Comparison of ENCODE assay signal across 8 mouse cellular contexts in the genomic region with DNA sequence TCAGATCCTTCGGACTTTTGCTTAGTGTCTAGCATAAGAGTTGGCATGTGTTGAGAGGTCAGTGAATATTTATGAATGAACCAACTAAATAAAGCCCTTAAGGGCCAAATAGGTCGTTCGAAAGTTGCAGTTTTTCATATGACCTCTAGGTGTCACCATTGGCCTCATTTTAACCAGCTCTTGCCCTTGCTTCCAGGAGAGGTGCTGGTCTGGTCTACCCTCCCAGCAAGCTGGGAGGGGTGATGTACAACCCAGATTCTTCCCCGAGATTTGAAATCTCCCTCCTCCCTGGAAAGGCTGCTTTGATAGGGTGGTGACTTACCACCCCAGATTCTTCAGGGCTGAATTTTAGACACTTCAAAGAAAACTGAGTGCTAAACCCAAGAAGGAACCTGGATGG. TPM values are rescaled to one million over a fixed set of nuclear protein-coding genes. Genes with fewer than 3 reads are reported as not detected.
DNase-seq lines count a peak whose midpoint lies in the region; TF ChIP-seq lines count a peak whose summit lies in the region.

No protein-coding gene starts in this region.

- TF ChIP-seq CTCF in E14TG2a.4 (conservative IDR thresholded peaks at IDR 0.05; ENCODE audit: low read length): peak; percentile 73
- TF ChIP-seq CTCF in lung, adult 2 months (IDR thresholded peaks at IDR 0.05; ENCODE audit: insufficient read depth, low read length): peak; percentile 66

- WGBS in lung, adult 2 months: under 1% methylated on average over 4 of the region's 4 CpGs

- DNase-seq in layer of hippocampus, postnatal 10 days (ENCODE audit: low spot score in 2 of 2): peak; percentile 26 to 36
- no peak for DNase-seq in layer of hippocampus, adult 9-11 months
- peak; percentile 63 for DNase-seq in c-Kit-negative CD71-positive TER-119-positive erythroid progenitor cells, embryonic 14.5 days (ENCODE audit: low read depth, low spot score)
- peak; percentile 83 for DNase-seq in forelimb bud, embryonic 11.5 days (ENCODE audit: low read depth, low spot score)
- DNase-seq in lung, adult 2 months: peak; percentile 20
- peak; percentile 84 for DNase-seq in splenic B cell, adult 2 months (ENCODE audit: low read depth, low spot score)
- no peak for DNase-seq in urinary bladder, postnatal 10 days (ENCODE audit: low spot score)

- no peaks in the 10 kb centered on the region for H3K9me3 ChIP-seq in E14TG2a.4 (ENCODE audit: low read length)

- H3K4me3 ChIP-seq in E14TG2a.4 (replicated peaks; ENCODE audit: low read length): no peak overlapping the region
- no peak overlapping the region for H3K4me3 ChIP-seq in lung, adult 2 months (replicated peaks; ENCODE audit: extremely low read depth, low read depth, low read length)

- H3K4me1 ChIP-seq in E14TG2a.4 (replicated peaks; ENCODE audit: low read depth, low read length): peaks cover 47% of the 10 kb centered on the region
- no peaks in the 10 kb centered on the region for H3K4me1 ChIP-seq in lung, adult 2 months (ENCODE audit: control insufficient read depth, insufficient read depth, low read length)

- no peaks in the 10 kb centered on the region for H3K36me3 ChIP-seq in E14TG2a.4 (ENCODE audit: insufficient read depth, low read length)
- no peaks in the 10 kb centered on the region for H3K36me3 ChIP-seq in splenic B cell, adult 2 months (ENCODE audit: control insufficient read depth, insufficient read depth, low read length, poor library complexity, severe bottlenecking)

- no peak for TF ChIP-seq POLR2A in lung, adult 2 months (IDR thresholded peaks at IDR 0.05; ENCODE audit: borderline replicate concordance, extremely low read depth, low read depth, low read length)

- H3K27me3 ChIP-seq in E14TG2a.4 (ENCODE audit: insufficient read depth, low read length): no peaks in the 10 kb centered on the region
- H3K27me3 ChIP-seq in splenic B cell, adult 2 months (ENCODE audit: control insufficient read depth, insufficient read depth, low read length, poor library complexity, severe bottlenecking): no peaks in the 10 kb centered on the region

RNA-seq across cellular contexts. Expression of a gene that starts 6.3 kb away (rescaled TPM):
- total RNA-seq in layer of hippocampus, postnatal 10 days (2021): 1 to 10 TPM; 1.1 TPM
- polyA plus RNA-seq in lung, adult 2 months (2012; rRNA removed): 0.53 and 0.69 TPM in 2 replicates

RNA-seq across cellular contexts. Expression of a gene that starts 20.3 kb away (rescaled TPM):
- total RNA-seq in layer of hippocampus, postnatal 10 days (2021): 1 to 10 TPM; 2.1 to 2.9 TPM
- 7.5 and 7.6 TPM in 2 replicates for polyA plus RNA-seq in lung, adult 2 months (2012; rRNA removed)

RNA-seq across cellular contexts. Expression of a gene that starts 20.4 kb away (rescaled TPM):
- total RNA-seq in layer of hippocampus, postnatal 10 days (2021): 10 to 100 TPM; 14.9 to 15.3 TPM
- polyA plus RNA-seq in lung, adult 2 months (2012; rRNA removed): 17.4 and 22.1 TPM in 2 replicates

RNA-seq across cellular contexts. Expression of a gene that starts 49.4 kb away (rescaled TPM):
- total RNA-seq in layer of hippocampus, postnatal 10 days (2021): 10 to 100 TPM; 12.2 to 14.0 TPM
- polyA plus RNA-seq in lung, adult 2 months (2012; rRNA removed): 1.9 and 2.6 TPM in 2 replicates

Comparison
In these comparisons a context has a peak if more than half of its experiments do, and no peak if none do; other contexts are left out.
1. DNase-seq: peak in layer of hippocampus, postnatal 10 days (2 of 2), c-Kit-negative CD71-positive TER-119-positive erythroid progenitor cells, embryonic 14.5 days (single experiment), forelimb bud, embryonic 11.5 days (single experiment), lung, adult 2 months (single experiment) and splenic B cell, adult 2 months (single experiment); none in layer of hippocampus, adult 9-11 months (single experiment) and urinary bladder, postnatal 10 days (single experiment).